ENCODE assay signal across 8 mouse cellular contexts in the genomic region with DNA sequence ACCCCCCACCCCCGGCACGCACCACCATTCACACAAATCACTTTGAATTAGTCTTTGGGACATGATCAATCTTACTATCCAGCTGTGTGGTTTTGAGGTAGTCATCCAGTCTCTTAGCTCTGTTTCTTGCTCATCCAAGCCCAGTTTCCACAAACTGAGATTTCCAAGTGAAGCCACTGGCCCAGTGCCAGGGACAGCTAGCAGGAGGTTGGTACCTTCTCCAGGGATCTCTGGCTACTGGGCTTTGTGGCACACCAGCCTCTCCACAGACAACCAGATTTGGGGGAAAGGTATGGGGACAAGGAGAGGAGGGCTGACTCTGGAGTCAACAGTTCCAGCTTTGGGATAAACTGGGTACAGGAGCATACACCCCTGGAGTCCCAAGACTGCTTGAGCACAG. TPM values are rescaled to one million over a fixed set of nuclear protein-coding genes. Genes with fewer than 3 reads are reported as not detected.
DNase-seq lines count a peak whose midpoint lies in the region; ATAC-seq lines count a peak whose summit lies in the region.

No protein-coding gene starts in this region.

- H3K4me2 ChIP-seq in heart, embryonic 15.5 days, result peak overlapping the region; percentile 67
- H3K4me2 ChIP-seq in hindbrain, embryonic 11.5 days (replicated peaks; ENCODE audit: low read depth, low read length), result peak overlapping the region; percentile 44; the same call in 1 of the 2 replicates
- peak overlapping the region; percentile 54 for H3K4me2 ChIP-seq in liver, embryonic 15.5 days

- intact Hi-C loops in heart, postnatal 36 days (cut with DNase I), result no loop called here

- H3K9ac ChIP-seq in heart, embryonic 15.5 days, result no peak overlapping the region
- H3K9ac ChIP-seq in hindbrain, embryonic 11.5 days (ENCODE audit: low read depth, low read length), result no peak overlapping the region
- H3K9ac ChIP-seq in liver, embryonic 15.5 days, result no peak overlapping the region

- H3K27ac ChIP-seq in heart, embryonic 15.5 days, result 0 out of 2 replicates have a peak overlapping the region, but pooled peaks have one; percentile 60
- H3K27ac ChIP-seq in hindbrain, embryonic 11.5 days (ENCODE audit: low read depth, low read length), result no peak overlapping the region
- no peak overlapping the region for H3K27ac ChIP-seq in liver, embryonic 15.5 days (replicated peaks)

- peak overlapping the region; percentile 37; the same call in 1 of the 2 replicates for H3K4me3 ChIP-seq in heart, embryonic 15.5 days
- H3K4me3 ChIP-seq in hindbrain, embryonic 11.5 days (ENCODE audit: low read depth, low read length), result no peak overlapping the region
- peak overlapping the region; percentile 31; the same call in 1 of the 2 replicates for H3K4me3 ChIP-seq in liver, embryonic 15.5 days (replicated peaks)

- WGBS in heart, embryonic 15.5 days, result 55% methylated on average over 2 of the region's 2 CpGs
- WGBS in hindbrain, embryonic 11.5 days, result 27% methylated on average over 2 of the region's 2 CpGs
- WGBS in liver, embryonic 15.5 days (ENCODE audit: insufficient replicate concordance), result 14% methylated on average over 2 of the region's 2 CpGs

- H3K4me1 ChIP-seq in heart, embryonic 15.5 days (replicated peaks), result peaks cover 14% of the 10 kb centered on the region
- peaks cover 3% of the 10 kb centered on the region for H3K4me1 ChIP-seq in hindbrain, embryonic 11.5 days (replicated peaks; ENCODE audit: control insufficient read depth, insufficient read depth, low read length)
- H3K4me1 ChIP-seq in liver, embryonic 15.5 days (replicated peaks), result peaks cover 32% of the 10 kb centered on the region

- DNase-seq in heart, postnatal 36 days, result no peak
- DNase-seq in cerebellum, postnatal 10 days, result peak; percentile 34 to 52
- no peak for DNase-seq in hindbrain, embryonic 11.5 days (ENCODE audit: low spot score)
- DNase-seq in gastrocnemius, adult 18-20 months (ENCODE audit: low spot score), result no peak
- DNase-seq in left cerebral cortex, adult 8-10 months (ENCODE audit: low spot score in 2 of 2), result no peak
- DNase-seq in retina, postnatal 1 day, result no peak

- no peaks in the 10 kb centered on the region for H3K9me3 ChIP-seq in heart, embryonic 15.5 days (replicated peaks)
- no peaks in the 10 kb centered on the region for H3K9me3 ChIP-seq in hindbrain, embryonic 11.5 days (ENCODE audit: control insufficient read depth, low read length)
- H3K9me3 ChIP-seq in liver, embryonic 15.5 days (replicated peaks), result no peaks in the 10 kb centered on the region

- H3K36me3 ChIP-seq in heart, embryonic 15.5 days, result no peaks in the 10 kb centered on the region
- H3K36me3 ChIP-seq in hindbrain, embryonic 11.5 days (ENCODE audit: control insufficient read depth, insufficient read depth, low read length), result no peaks in the 10 kb centered on the region
- H3K36me3 ChIP-seq in liver, embryonic 15.5 days (replicated peaks), result no peaks in the 10 kb centered on the region

- ATAC-seq in heart, embryonic 15.5 days (replicated peaks; ENCODE audit: insufficient number of reproducible peaks, insufficient read depth, low FRiP score, low read depth), result 0 out of 2 replicates have a peak, but pooled peaks have one; percentile 1
- no peak for ATAC-seq in hindbrain, embryonic 11.5 days (ENCODE audit: low FRiP score)
- no peak for ATAC-seq in liver, embryonic 15.5 days (ENCODE audit: insufficient read depth)

- H3K27me3 ChIP-seq in heart, embryonic 15.5 days, result peaks cover 9% of the 10 kb centered on the region
- H3K27me3 ChIP-seq in hindbrain, embryonic 11.5 days (ENCODE audit: control insufficient read depth, insufficient read depth, low read length), result peaks cover 2% of the 10 kb centered on the region; the same call in 1 of the 2 replicates
- H3K27me3 ChIP-seq in liver, embryonic 15.5 days, result peaks cover 42% of the 10 kb centered on the region

RNA-seq across cellular contexts. Expression of a gene that starts 0.5 kb away (rescaled TPM):
- polyA plus RNA-seq in heart, embryonic 15.5 days (2015; fragmentation: Nextera tagmentation; extraction: Ambion mirVana), result 0.10 TPM in 1 of 2 replicates, not detected in the other
- total RNA-seq in heart, postnatal 36 days (2021), result under 1 TPM in 1 of 2 experiments, not detected in 1; 0.22 TPM
- 0.29 TPM in 1 of 2 replicates, not detected in the other for polyA plus RNA-seq in hindbrain, embryonic 11.5 days (2014; fragmentation: Nextera tagmentation; extraction: Ambion mirVana)
- polyA plus RNA-seq in liver, embryonic 15.5 days (2015; fragmentation: Nextera tagmentation; extraction: Ambion mirVana), result 0.17 and 0.26 TPM in 2 replicates
- total RNA-seq in gastrocnemius, adult 18-20 months (2021), result not detected
- not detected for total RNA-seq in left cerebral cortex, adult 8-10 months (2022)

RNA-seq across cellular contexts. Expression of a gene that starts 7.4 kb away (rescaled TPM):
- polyA plus RNA-seq in heart, embryonic 15.5 days (2015; fragmentation: Nextera tagmentation; extraction: Ambion mirVana), result 0.09 and 0.10 TPM in 2 replicates
- under 1 TPM; 0.14 to 0.49 TPM for total RNA-seq in heart, postnatal 36 days (2021)
- 0.15 and 0.22 TPM in 2 replicates for polyA plus RNA-seq in hindbrain, embryonic 11.5 days (2014; fragmentation: Nextera tagmentation; extraction: Ambion mirVana)
- 0.32 and 0.44 TPM in 2 replicates for polyA plus RNA-seq in liver, embryonic 15.5 days (2015; fragmentation: Nextera tagmentation; extraction: Ambion mirVana)
- under 1 TPM; 0.19 to 0.21 TPM for total RNA-seq in gastrocnemius, adult 18-20 months (2021)
- under 1 TPM in 3 of 4 experiments, not detected in 1; 0.16 to 0.40 (median 0.33) TPM for total RNA-seq in left cerebral cortex, adult 8-10 months (2022)

RNA-seq across cellular contexts. Expression of a gene that starts 17.8 kb away (rescaled TPM):
- polyA plus RNA-seq in heart, embryonic 15.5 days (2015; fragmentation: Nextera tagmentation; extraction: Ambion mirVana), result 0.05 TPM in 1 of 2 replicates, not detected in the other
- under 1 TPM in 1 of 2 experiments, not detected in 1; 0.05 TPM for total RNA-seq in heart, postnatal 36 days (2021)
- polyA plus RNA-seq in hindbrain, embryonic 11.5 days (2014; fragmentation: Nextera tagmentation; extraction: Ambion mirVana), result not detected in 2 replicates
- polyA plus RNA-seq in liver, embryonic 15.5 days (2015; fragmentation: Nextera tagmentation; extraction: Ambion mirVana), result 0.14 and 0.21 TPM in 2 replicates
- total RNA-seq in gastrocnemius, adult 18-20 months (2021), result not detected
- total RNA-seq in left cerebral cortex, adult 8-10 months (2022), result not detected

RNA-seq across cellular contexts. Expression of a gene that starts 21.5 kb away (rescaled TPM):
- 0.87 and 1.9 TPM in 2 replicates for polyA plus RNA-seq in heart, embryonic 15.5 days (2015; fragmentation: Nextera tagmentation; extraction: Ambion mirVana)
- 10 to 100 TPM in 1 of 2 experiments, 1 to 10 TPM in 1; 9.9 to 11.5 TPM for total RNA-seq in heart, postnatal 36 days (2021)
- polyA plus RNA-seq in hindbrain, embryonic 11.5 days (2014; fragmentation: Nextera tagmentation; extraction: Ambion mirVana), result 0.48 and 0.57 TPM in 2 replicates
- 2.3 and 2.6 TPM in 2 replicates for polyA plus RNA-seq in liver, embryonic 15.5 days (2015; fragmentation: Nextera tagmentation; extraction: Ambion mirVana)
- total RNA-seq in gastrocnemius, adult 18-20 months (2021), result 1 to 10 TPM; 2.6 to 3.1 TPM
- 1 to 10 TPM; 2.3 to 3.5 (median 2.5) TPM for total RNA-seq in left cerebral cortex, adult 8-10 months (2022)

RNA-seq across cellular contexts. Expression of a gene that starts 33.3 kb away (rescaled TPM):
- 146 and 165 TPM in 2 replicates for polyA plus RNA-seq in heart, embryonic 15.5 days (2015; fragmentation: Nextera tagmentation; extraction: Ambion mirVana)
- total RNA-seq in heart, postnatal 36 days (2021), result 10 to 100 TPM; 49.4 to 52.6 TPM
- polyA plus RNA-seq in hindbrain, embryonic 11.5 days (2014; fragmentation: Nextera tagmentation; extraction: Ambion mirVana), result 393 and 410 TPM in 2 replicates
- 95.8 and 96.4 TPM in 2 replicates for polyA plus RNA-seq in liver, embryonic 15.5 days (2015; fragmentation: Nextera tagmentation; extraction: Ambion mirVana)
- 10 to 100 TPM; 41.7 to 44.5 TPM for total RNA-seq in gastrocnemius, adult 18-20 months (2021)
- 10 to 100 TPM; 73.1 to 84.3 (median 75.9) TPM for total RNA-seq in left cerebral cortex, adult 8-10 months (2022)

Comparison
In these comparisons a context has a peak if more than half of its experiments do, and no peak if none do; other contexts are left out.
1. DNase-seq: peak in cerebellum, postnatal 10 days (2 of 2); none in heart, postnatal 36 days (0 of 2), hindbrain, embryonic 11.5 days (single experiment), gastrocnemius, adult 18-20 months (single experiment), left cerebral cortex, adult 8-10 months (0 of 2) and retina, postnatal 1 day (single experiment).
2. Peak in every context shown above with its lines, with median percentiles within 50 percentile points of each other: H3K4me2 ChIP-seq.